In the genomic region with DNA sequence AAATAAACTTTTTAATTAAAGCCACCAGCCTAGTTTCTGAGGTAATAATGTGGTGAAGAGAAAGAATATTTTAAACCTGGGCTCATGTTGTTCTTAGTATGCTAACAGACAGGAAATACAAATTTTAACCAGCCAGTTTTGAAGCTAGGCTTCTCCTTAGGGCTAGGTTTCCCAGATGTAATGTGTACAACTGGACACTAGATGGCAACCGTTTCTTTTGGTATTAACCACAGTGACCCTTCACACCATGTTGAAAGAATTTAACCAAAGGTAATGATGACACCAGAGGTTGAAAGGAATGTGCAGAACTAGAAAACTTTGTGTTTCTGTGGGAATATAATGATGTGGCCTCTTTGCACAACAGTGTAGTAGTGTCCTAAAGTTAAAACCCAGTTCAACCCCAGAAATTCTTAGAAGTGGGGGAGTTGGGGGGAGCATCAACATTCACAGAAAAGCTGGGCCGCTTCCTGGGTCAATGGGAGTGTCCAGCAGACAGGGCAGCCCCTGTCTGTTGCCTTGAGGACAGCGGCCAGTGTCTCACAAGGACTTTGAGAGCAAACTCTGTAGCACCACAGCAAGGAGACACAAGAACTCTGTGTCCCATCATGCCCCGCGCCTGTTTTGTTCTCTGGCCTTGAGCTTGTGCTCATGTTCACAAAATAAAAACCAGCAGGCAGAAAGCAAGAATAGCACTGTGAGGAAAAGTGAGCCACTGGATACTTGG, we compare ENCODE assay signal across 8 mouse cellular contexts. TPM values are rescaled to one million over a fixed set of nuclear protein-coding genes. Genes with fewer than 3 reads are reported as not detected.
DNase-seq lines count a peak whose midpoint lies in the region; ATAC-seq and TF ChIP-seq lines count a peak whose summit lies in the region.

No protein-coding gene starts in this region.

- no peak for TF ChIP-seq CTCF in thymus, adult 2 months (IDR thresholded peaks at IDR 0.05; ENCODE audit: borderline replicate concordance, control insufficient read depth, extremely low read depth, insufficient read depth, low read length, poor library complexity)

- H3K9ac ChIP-seq in embryonic facial prominence, embryonic 15.5 days, result no peak overlapping the region
- no peak overlapping the region for H3K9ac ChIP-seq in kidney, embryonic 15.5 days

- no peaks in the 10 kb centered on the region; the same call in 1 of the 2 replicates for H3K4me1 ChIP-seq in thymus, adult 2 months (replicated peaks; ENCODE audit: control insufficient read depth, insufficient read depth, low read length)
- H3K4me1 ChIP-seq in embryonic facial prominence, embryonic 15.5 days, result peaks cover 9% of the 10 kb centered on the region
- H3K4me1 ChIP-seq in kidney, embryonic 15.5 days, result peaks cover 5% of the 10 kb centered on the region; the same call in 1 of the 2 replicates

- 77% methylated on average over 5 of the region's 5 CpGs for WGBS in thymus, adult 2 months
- WGBS in embryonic facial prominence, embryonic 15.5 days, result 54% methylated on average over 5 of the region's 5 CpGs
- WGBS in kidney, embryonic 15.5 days, result 54% methylated on average over 5 of the region's 5 CpGs

- intact Hi-C loops in gastrocnemius, postnatal 14 days (cut with DNase I; ENCODE audit: low total_unique reads), result loop anchor here (5.0 kb wide), 1 partner anchor 71 kb away; no protein-coding TSS in a partner anchor

- no peak overlapping the region for H3K4me3 ChIP-seq in thymus, adult 2 months (ENCODE audit: control insufficient read depth, insufficient read depth, low read length)
- H3K4me3 ChIP-seq in embryonic facial prominence, embryonic 15.5 days (replicated peaks), result no peak overlapping the region
- H3K4me3 ChIP-seq in kidney, embryonic 15.5 days (replicated peaks), result no peak overlapping the region

- no peak for TF ChIP-seq POLR2A in thymus, adult 2 months (IDR thresholded peaks at IDR 0.05; ENCODE audit: control insufficient read depth, extremely low read depth, insufficient read depth, low read length, poor library complexity)

- no peaks in the 10 kb centered on the region for H3K27me3 ChIP-seq in thymus, adult 2 months (ENCODE audit: control insufficient read depth, insufficient read depth, low read length)
- no peaks in the 10 kb centered on the region for H3K27me3 ChIP-seq in embryonic facial prominence, embryonic 15.5 days
- no peaks in the 10 kb centered on the region for H3K27me3 ChIP-seq in kidney, embryonic 15.5 days

- peak; percentile 40 to 64 for DNase-seq in cerebellum, adult 18-20 months
- DNase-seq in cerebellum, postnatal 4 days (ENCODE audit: low spot score in 2 of 2), result no peak
- DNase-seq in thymus, adult 2 months, result peak; percentile 23
- DNase-seq in thymus, postnatal 25 days, result no peak
- DNase-seq in mesoderm, embryonic 11.5 days (ENCODE audit: low read depth, low spot score), result peak; percentile 56
- DNase-seq in gastrocnemius, postnatal 14 days, result no peak

- peaks cover 26% of the 10 kb centered on the region for H3K36me3 ChIP-seq in thymus, adult 2 months (ENCODE audit: control insufficient read depth, insufficient read depth, low read length)
- peaks cover 11% of the 10 kb centered on the region; the same call in 1 of the 2 replicates for H3K36me3 ChIP-seq in embryonic facial prominence, embryonic 15.5 days
- H3K36me3 ChIP-seq in kidney, embryonic 15.5 days, result peaks cover 19% of the 10 kb centered on the region

- ATAC-seq in embryonic facial prominence, embryonic 15.5 days (ENCODE audit: insufficient number of reproducible peaks, low FRiP score, low TSS enrichment, low read depth), result 0 out of 2 replicates have a peak, but pooled peaks have one; percentile 35
- ATAC-seq in kidney, embryonic 15.5 days (replicated peaks; ENCODE audit: low FRiP score), result peak; percentile 64; the same call in 1 of the 2 replicates

- no peak overlapping the region for H3K4me2 ChIP-seq in embryonic facial prominence, embryonic 15.5 days (replicated peaks)
- no peak overlapping the region for H3K4me2 ChIP-seq in kidney, embryonic 15.5 days

- H3K9me3 ChIP-seq in embryonic facial prominence, embryonic 15.5 days (replicated peaks), result no peaks in the 10 kb centered on the region
- H3K9me3 ChIP-seq in kidney, embryonic 15.5 days (replicated peaks), result no peaks in the 10 kb centered on the region

- H3K27ac ChIP-seq in thymus, adult 2 months (ENCODE audit: control insufficient read depth, insufficient read depth, low read length), result no peak overlapping the region
- no peak overlapping the region for H3K27ac ChIP-seq in embryonic facial prominence, embryonic 15.5 days (replicated peaks)
- 0 out of 2 replicates have a peak overlapping the region, but pooled peaks have one; percentile 37 for H3K27ac ChIP-seq in kidney, embryonic 15.5 days

RNA-seq across cellular contexts. Expression of a gene that starts 54.6 kb away (rescaled TPM):
- polyA plus RNA-seq in thymus, adult 2 months (2012; rRNA removed), result 7.2 and 9.4 TPM in 2 replicates
- polyA plus RNA-seq in embryonic facial prominence, embryonic 15.5 days (2015; fragmentation: Nextera tagmentation; extraction: Ambion mirVana), result 17.2 and 18.2 TPM in 2 replicates
- 11.0 and 11.7 TPM in 2 replicates for polyA plus RNA-seq in kidney, embryonic 15.5 days (2015; fragmentation: Nextera tagmentation; extraction: Ambion mirVana)
- total RNA-seq in gastrocnemius, postnatal 14 days (2021), result 10 to 100 TPM; 18.1 to 21.5 TPM

Comparison
In these comparisons a context has a peak if more than half of its experiments do, and no peak if none do; other contexts are left out.
1. DNase-seq: peak in cerebellum, adult 18-20 months (2 of 2), thymus, adult 2 months (single experiment) and mesoderm, embryonic 11.5 days (single experiment); none in cerebellum, postnatal 4 days (0 of 2), thymus, postnatal 25 days (single experiment) and gastrocnemius, postnatal 14 days (single experiment).